Mouse (Mus musculus) embryonic fibroblast, embryonic 13.5 days (primary cell): ENCODE measurements around the gene 4930505A04Rik.

Source experiments
- CTCF ChIP-seq: IDR thresholded peaks from 2 replicates; pipeline ENCODE4 v1.5.1; 2011; ENCODE audit warnings: mild to moderate bottlenecking, control low read depth, low read length, moderate library complexity, borderline replicate concordance; ENCODE audit not compliant: insufficient read depth
- POLR2A ChIP-seq: IDR thresholded peaks from 2 replicates; pipeline ENCODE4 v1.6.1; 2011; ENCODE audit warnings: low read depth, mild to moderate bottlenecking, control low read depth, low read length, moderate library complexity

GRCm38 (mm10) chr11:30443746-30444145 lies 27.9 kb downstream of the 4930505A04Rik start:
- no peak for TF ChIP-seq CTCF
- TF ChIP-seq POLR2A, result no peak
